23 mouse cellular contexts compared by ENCODE assay signal in the genomic region with DNA sequence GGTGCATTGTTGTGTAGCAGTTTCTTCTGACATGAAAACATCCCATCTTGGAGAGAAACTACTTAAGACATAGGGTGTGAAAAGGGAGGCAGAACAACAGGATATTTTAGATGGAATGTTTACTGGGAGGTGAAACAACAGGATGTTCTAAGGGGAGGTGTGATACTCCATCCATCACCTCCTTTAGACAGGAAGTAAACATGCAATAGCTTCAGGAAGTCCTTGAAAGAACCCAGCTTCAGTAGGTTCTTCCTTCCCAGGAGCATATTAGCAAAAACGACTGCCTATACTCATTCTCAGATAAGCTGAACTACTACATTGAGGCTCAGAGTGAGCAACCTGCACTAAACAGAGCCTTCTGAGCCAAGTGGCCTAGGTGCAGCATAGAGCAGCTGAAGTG.
"Had no signal": no experiment of that assay in that cellular context is flagged by ENCODE, and none has a peak within 500 bp of the region (broad histone marks: within the 10 kb centered on the region; RNA-seq: fewer than 3 reads in every experiment).

No protein-coding gene starts in this region.

- H3K27ac ChIP-seq: kidney, embryonic 15.5 days; limb, embryonic 12.5 days; limb, embryonic 15.5 days; liver, embryonic 14.5 days; lung, embryonic 15.5 days; midbrain, embryonic 10.5 days; midbrain, embryonic 13.5 days; stomach, postnatal 0 days had no signal

- H3K27me3 ChIP-seq: limb, embryonic 12.5 days; limb, embryonic 15.5 days; lung, embryonic 15.5 days; midbrain, embryonic 13.5 days had no signal

- ATAC-seq: liver, postnatal 0 days; midbrain, embryonic 13.5 days; midbrain, embryonic 16.5 days had no signal

- H3K36me3 ChIP-seq: kidney, embryonic 15.5 days; limb, embryonic 12.5 days; limb, embryonic 15.5 days; lung, embryonic 15.5 days; midbrain, embryonic 10.5 days; midbrain, embryonic 13.5 days had no signal

- H3K9me3 ChIP-seq: kidney, embryonic 15.5 days; limb, embryonic 12.5 days; limb, embryonic 15.5 days; lung, embryonic 15.5 days; megakaryocyte, embryonic 14.5 days; midbrain, embryonic 10.5 days; midbrain, embryonic 13.5 days had no signal

- DNase-seq: kidney, adult 11 months; kidney, adult 8-10 months; kidney, postnatal 10 days; kidney, postnatal 4 days; left cerebral cortex, postnatal 4 days; liver, postnatal 0 days; lung, postnatal 36 days; right cerebral cortex, adult 18-20 months; right cerebral cortex, postnatal 14 days; right cerebral cortex, postnatal 4 days; thymus, postnatal 36 days had no signal

- H3K4me2 ChIP-seq: kidney, embryonic 15.5 days; limb, embryonic 12.5 days; limb, embryonic 15.5 days; liver, embryonic 11.5 days; lung, embryonic 15.5 days; midbrain, embryonic 13.5 days had no signal

- H3K4me1 ChIP-seq: kidney, embryonic 15.5 days; limb, embryonic 12.5 days; limb, embryonic 15.5 days had no signal

- H3K4me3 ChIP-seq: kidney, embryonic 15.5 days; limb, embryonic 12.5 days; limb, embryonic 15.5 days; lung, embryonic 15.5 days; megakaryocyte, embryonic 14.5 days; midbrain, embryonic 10.5 days; midbrain, embryonic 13.5 days; myocyte had no signal

- H3K9ac ChIP-seq: kidney, embryonic 15.5 days; limb, embryonic 12.5 days; limb, embryonic 15.5 days; liver, embryonic 14.5 days; liver, postnatal 0 days; lung, embryonic 15.5 days; midbrain, embryonic 13.5 days had no signal
